Mouse (Mus musculus): ENCODE results near the gene Slc38a10.

DNA sequence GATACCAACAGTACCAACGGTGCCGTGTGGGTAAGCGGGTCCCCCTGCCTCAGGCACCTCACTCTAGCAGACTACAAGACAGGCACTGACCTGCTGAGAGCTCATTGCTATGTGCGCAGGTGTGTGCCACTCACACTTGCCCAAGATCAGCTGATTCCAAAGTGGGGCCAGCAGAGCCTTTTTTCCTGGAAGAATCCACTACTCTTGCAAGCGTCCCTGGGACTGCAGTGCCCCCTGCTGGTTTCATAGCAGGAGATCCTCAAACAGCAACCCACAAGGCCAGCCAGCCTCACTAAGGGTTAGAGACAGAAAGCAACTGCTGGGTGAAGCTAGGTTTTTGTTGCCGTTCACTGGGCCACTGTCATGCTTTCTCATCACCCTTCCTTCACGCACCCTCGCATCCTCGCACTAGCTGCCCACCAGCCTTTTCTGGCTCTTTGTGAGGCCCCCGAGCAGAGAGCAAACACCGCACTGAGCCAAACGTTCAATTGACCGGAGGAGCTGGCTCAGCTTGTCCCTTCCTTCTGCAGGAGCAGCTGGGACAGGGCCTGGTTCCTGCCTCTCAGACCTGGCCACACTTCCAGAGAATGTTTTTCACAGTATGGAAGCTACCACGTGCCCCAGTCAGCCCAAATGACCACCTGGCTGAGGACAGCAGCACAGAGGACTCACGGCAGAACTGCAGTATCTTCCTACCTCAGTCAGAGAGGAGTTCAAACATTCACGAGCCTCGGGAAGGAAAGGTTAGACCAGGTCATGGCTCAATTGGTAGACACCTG is 30.3 kb downstream of the Slc38a10 start:
- TF ChIP-seq POLR2A (IDR thresholded peaks at IDR 0.05; ENCODE audit: control insufficient read depth, low read depth, low read length) (no peak), CTCF (IDR thresholded peaks at IDR 0.05; ENCODE audit: control insufficient read depth, insufficient read depth, insufficient replicate concordance, low read depth, low read length) (peak; percentile 43; the same call in 1 of the 2 replicates)
